Mouse (Mus musculus): ENCODE measurements around the gene Ccnj. TPM values are rescaled to one million over a fixed set of nuclear protein-coding genes. Genes with fewer than 3 reads are reported as not detected.

The Ccnj gene
- total and polyA plus RNA-seq, 2 experiments from 2014 or later = 2.4 to 5.0 TPM

- H3K4me3 ChIP-seq (ENCODE audit: low read depth, low read length) = peak overlapping the region; percentile 81
- peak overlapping the region; percentile 86 for H3K4me2 ChIP-seq (ENCODE audit: low read depth, low read length)
- H3K9ac ChIP-seq (replicated peaks; ENCODE audit: low read depth, low read length) = peak overlapping the region; percentile 91
- no peak for ATAC-seq (ENCODE audit: insufficient read depth, low read depth)
- TF ChIP-seq CTCF (IDR thresholded peaks at IDR 0.05; ENCODE audit: low read depth) (no peak), EP300 (IDR thresholded peaks at IDR 0.05; ENCODE audit: low read depth) (no peak)
- WGBS = 34% methylated on average over 5 of the region's 5 CpGs
- H3K27ac ChIP-seq (ENCODE audit: low read depth) = no peak overlapping the region
- peaks cover 10% of the 10 kb centered on the region for H3K4me1 ChIP-seq (ENCODE audit: control insufficient read depth, insufficient read depth)
- no peaks in the 10 kb centered on the region for H3K9me3 ChIP-seq (replicated peaks; ENCODE audit: control insufficient read depth, low read length)
- no peak for DNase-seq (ENCODE audit: low spot score)
- peaks cover 10% of the 10 kb centered on the region for H3K36me3 ChIP-seq (replicated peaks; ENCODE audit: control insufficient read depth, insufficient read depth, low read length)
- 0 out of 2 replicates have a peak, but pooled peaks cover 5% of the 10 kb centered on the region for H3K27me3 ChIP-seq (ENCODE audit: control insufficient read depth, insufficient read depth, low read length)
Measured at GRCm38 (mm10) chr19:40832361-40832760, 1.3 kb downstream of the Ccnj start.

- ATAC-seq (ENCODE audit: insufficient read depth, low read depth) (no peak), DNase-seq (ENCODE audit: low spot score) (no peak)
- H3K9me3 ChIP-seq (replicated peaks; ENCODE audit: control insufficient read depth, low read length) = no peaks in the 10 kb centered on the region
- H3K4me3 ChIP-seq (ENCODE audit: low read depth, low read length) = no peak overlapping the region
- H3K36me3 ChIP-seq (replicated peaks; ENCODE audit: control insufficient read depth, insufficient read depth, low read length) = peaks cover 30% of the 10 kb centered on the region
- H3K27me3 ChIP-seq (ENCODE audit: control insufficient read depth, insufficient read depth, low read length) = no peaks in the 10 kb centered on the region
- H3K4me1 ChIP-seq (ENCODE audit: control insufficient read depth, insufficient read depth) = peaks cover 10% of the 10 kb centered on the region
- no peak overlapping the region for H3K4me2 ChIP-seq (ENCODE audit: low read depth, low read length)
- TF ChIP-seq CTCF (IDR thresholded peaks at IDR 0.05; ENCODE audit: low read depth) (no peak), EP300 (IDR thresholded peaks at IDR 0.05; ENCODE audit: low read depth) (no peak)
- 90% methylated on average over 6 of the region's 6 CpGs for WGBS
- H3K27ac ChIP-seq (ENCODE audit: low read depth) = no peak overlapping the region
- no peak overlapping the region for H3K9ac ChIP-seq (replicated peaks; ENCODE audit: low read depth, low read length)
Measured at GRCm38 (mm10) chr19:40834436-40834835, 3.4 kb downstream of the Ccnj start.

GRCm38 (mm10) chr19:40838205-40838604, 7.1 kb downstream of the Ccnj start:
- no peak overlapping the region for H3K27ac ChIP-seq (ENCODE audit: low read depth)
- no peak for TF ChIP-seq EP300 (IDR thresholded peaks at IDR 0.05; ENCODE audit: low read depth)
- TF ChIP-seq CTCF (IDR thresholded peaks at IDR 0.05; ENCODE audit: low read depth) = no peak
- no peaks in the 10 kb centered on the region for H3K27me3 ChIP-seq (ENCODE audit: control insufficient read depth, insufficient read depth, low read length)
- 83% methylated on average over 7 of the region's 7 CpGs for WGBS
- H3K4me2 ChIP-seq (ENCODE audit: low read depth, low read length) = no peak overlapping the region
- no peak overlapping the region for H3K9ac ChIP-seq (replicated peaks; ENCODE audit: low read depth, low read length)
- H3K36me3 ChIP-seq (replicated peaks; ENCODE audit: control insufficient read depth, insufficient read depth, low read length) = peaks cover 34% of the 10 kb centered on the region
- H3K4me1 ChIP-seq (ENCODE audit: control insufficient read depth, insufficient read depth) = no peaks in the 10 kb centered on the region
- H3K4me3 ChIP-seq (ENCODE audit: low read depth, low read length) = no peak overlapping the region
- H3K9me3 ChIP-seq (replicated peaks; ENCODE audit: control insufficient read depth, low read length) = no peaks in the 10 kb centered on the region
- DNase-seq (ENCODE audit: low spot score) = no peak
- no peak for ATAC-seq (ENCODE audit: insufficient read depth, low read depth)

GRCm38 (mm10) chr19:40840303-40840702, 9.2 kb downstream of the Ccnj start:
- DNase-seq (ENCODE audit: low spot score) (no peak), ATAC-seq (ENCODE audit: insufficient read depth, low read depth) (0 out of 2 replicates have a peak, but pooled peaks have one; percentile 44)
- 53% methylated on average over 6 of the region's 6 CpGs for WGBS
- peaks cover 54% of the 10 kb centered on the region for H3K36me3 ChIP-seq (replicated peaks; ENCODE audit: control insufficient read depth, insufficient read depth, low read length)
- no peaks in the 10 kb centered on the region for H3K9me3 ChIP-seq (replicated peaks; ENCODE audit: control insufficient read depth, low read length)
- no peak overlapping the region for H3K4me2 ChIP-seq (ENCODE audit: low read depth, low read length)
- H3K9ac ChIP-seq (replicated peaks; ENCODE audit: low read depth, low read length) = no peak overlapping the region
- H3K27me3 ChIP-seq (ENCODE audit: control insufficient read depth, insufficient read depth, low read length) = no peaks in the 10 kb centered on the region
- no peak overlapping the region for H3K4me3 ChIP-seq (ENCODE audit: low read depth, low read length)
- H3K27ac ChIP-seq (ENCODE audit: low read depth) = no peak overlapping the region; the same call in 1 of the 2 replicates
- H3K4me1 ChIP-seq (ENCODE audit: control insufficient read depth, insufficient read depth) = no peaks in the 10 kb centered on the region
- no peak for TF ChIP-seq EP300 (IDR thresholded peaks at IDR 0.05; ENCODE audit: low read depth)
- no peak for TF ChIP-seq CTCF (IDR thresholded peaks at IDR 0.05; ENCODE audit: low read depth)

GRCm38 (mm10) chr19:40841083-40841482, 10.0 kb downstream of the Ccnj start:
- Histone ChIP-seq H3K36me3 (replicated peaks; ENCODE audit: control insufficient read depth, insufficient read depth, low read length) (peaks cover 60% of the 10 kb centered on the region), H3K4me3 (ENCODE audit: low read depth, low read length) (no peak overlapping the region), H3K27me3 (ENCODE audit: control insufficient read depth, insufficient read depth, low read length) (no peaks in the 10 kb centered on the region), H3K9me3 (replicated peaks; ENCODE audit: control insufficient read depth, low read length) (no peaks in the 10 kb centered on the region), H3K4me1 (ENCODE audit: control insufficient read depth, insufficient read depth) (no peaks in the 10 kb centered on the region), H3K27ac (ENCODE audit: low read depth) (no peak overlapping the region), H3K9ac (replicated peaks; ENCODE audit: low read depth, low read length) (no peak overlapping the region), H3K4me2 (ENCODE audit: low read depth, low read length) (no peak overlapping the region)
- ATAC-seq (ENCODE audit: insufficient read depth, low read depth) (no peak), DNase-seq (ENCODE audit: low spot score) (no peak)
- 77% methylated on average over 6 of the region's 6 CpGs for WGBS
- TF ChIP-seq CTCF (IDR thresholded peaks at IDR 0.05; ENCODE audit: low read depth) = no peak
- TF ChIP-seq EP300 (IDR thresholded peaks at IDR 0.05; ENCODE audit: low read depth) = no peak

- Histone ChIP-seq H3K4me3 (ENCODE audit: low read depth, low read length) (no peak overlapping the region), H3K36me3 (replicated peaks; ENCODE audit: control insufficient read depth, insufficient read depth, low read length) (peaks cover 61% of the 10 kb centered on the region), H3K9ac (replicated peaks; ENCODE audit: low read depth, low read length) (no peak overlapping the region), H3K4me2 (ENCODE audit: low read depth, low read length) (no peak overlapping the region), H3K9me3 (replicated peaks; ENCODE audit: control insufficient read depth, low read length) (no peaks in the 10 kb centered on the region), H3K4me1 (ENCODE audit: control insufficient read depth, insufficient read depth) (no peaks in the 10 kb centered on the region), H3K27me3 (ENCODE audit: control insufficient read depth, insufficient read depth, low read length) (no peaks in the 10 kb centered on the region), H3K27ac (ENCODE audit: low read depth) (no peak overlapping the region)
- ATAC-seq (ENCODE audit: insufficient read depth, low read depth) (no peak), DNase-seq (ENCODE audit: low spot score) (no peak)
- TF ChIP-seq CTCF (IDR thresholded peaks at IDR 0.05; ENCODE audit: low read depth) = no peak
- TF ChIP-seq EP300 (IDR thresholded peaks at IDR 0.05; ENCODE audit: low read depth) = no peak
- WGBS = 75% methylated on average over 13 of the region's 13 CpGs
Measured at GRCm38 (mm10) chr19:40841593-40841992, 10.5 kb downstream of the Ccnj start.
